Mouse (Mus musculus): ENCODE results near the gene Tspan14.

- TF ChIP-seq CTCF (IDR thresholded peaks at IDR 0.05; ENCODE audit: low read depth, low read length) (no peak), GATA1 (IDR thresholded peaks at IDR 0.05; ENCODE audit: borderline replicate concordance, low read length) (no peak), POLR2AphosphoS5 (IDR thresholded peaks at IDR 0.05; ENCODE audit: insufficient replicate concordance, low read depth, low read length) (no peak), GATA2 (IDR thresholded peaks at IDR 0.05; ENCODE audit: borderline replicate concordance, low read depth, low read length) (no peak), TAL1 (conservative IDR thresholded peaks at IDR 0.05; ENCODE audit: low read depth, low read length) (no peak)
These were observed 48.2 kb upstream of the Tspan14 start for GRCm38 (mm10) chr14:41014701-41015240.
